Mouse (Mus musculus): ENCODE data around the gene Arpc2.
"Not testable (repeated sequence)": the region's sequence is repeated elsewhere in the genome, so short reads cannot be mapped to it uniquely, and the experiment has no call there.

Arpc2 gene

DNA sequence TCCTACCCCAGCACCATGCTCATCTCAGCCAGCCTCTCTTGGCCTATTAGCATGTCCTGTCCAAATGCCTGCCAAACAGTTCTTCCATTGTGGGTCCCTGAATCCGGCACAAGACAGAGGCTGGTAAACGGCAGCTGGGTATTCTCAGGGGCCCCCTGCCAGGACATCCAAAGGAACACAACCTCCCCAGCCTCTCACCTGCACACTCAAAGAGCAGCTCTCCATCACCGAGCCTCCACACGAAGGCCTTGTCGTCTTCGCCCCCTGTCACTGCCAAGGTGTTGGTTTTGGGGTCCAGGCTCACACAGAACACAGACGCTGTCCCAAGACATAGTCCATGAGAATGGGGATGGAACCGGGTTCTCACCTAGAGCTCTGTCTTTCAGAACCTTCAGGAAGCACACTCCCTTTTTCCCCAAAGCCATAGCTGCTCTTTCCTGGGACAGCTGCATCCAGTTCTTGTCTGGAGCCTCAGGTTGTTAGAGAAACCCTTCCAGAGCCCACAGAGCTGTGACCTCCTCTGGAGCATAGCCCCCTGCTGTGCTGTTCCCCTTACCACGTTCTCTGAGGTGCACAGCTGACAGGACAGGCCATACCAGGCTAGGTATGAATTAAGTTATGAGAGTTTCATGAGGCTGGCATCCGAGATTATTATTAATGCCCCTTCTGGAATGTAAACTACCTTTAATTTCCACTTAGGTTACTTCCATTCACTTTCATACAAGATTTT, 47.2 kb downstream of the Arpc2 start:
- no peak for DNase-seq (ENCODE audit: low read depth, low spot score)

- no peak for DNase-seq (ENCODE audit: low read depth, low spot score)
Observed at GRCm38 (mm10) chr1:74283686-74284463, 48.0 kb downstream of the Arpc2 start.

- DNase-seq (ENCODE audit: low read depth, low spot score), result peak; percentile 99
Observed at GRCm38 (mm10) chr1:74284543-74285160, 48.8 kb downstream of the Arpc2 start, which contains the start of the genes Aamp and Pnkd. Gene Aamp (minus strand): TSS chr1:74284738. Gene Pnkd (plus strand): TSS chr1:74284930.

GRCm38 (mm10) chr1:74285212-74286010, 49.5 kb downstream of the Arpc2 start:
- DNase-seq (ENCODE audit: low read depth, low spot score), result no peak

GRCm38 (mm10) chr1:74286869-74287607, 51.2 kb downstream of the Arpc2 start:
- DNase-seq (ENCODE audit: low read depth, low spot score), result not testable (repeated sequence)

DNA sequence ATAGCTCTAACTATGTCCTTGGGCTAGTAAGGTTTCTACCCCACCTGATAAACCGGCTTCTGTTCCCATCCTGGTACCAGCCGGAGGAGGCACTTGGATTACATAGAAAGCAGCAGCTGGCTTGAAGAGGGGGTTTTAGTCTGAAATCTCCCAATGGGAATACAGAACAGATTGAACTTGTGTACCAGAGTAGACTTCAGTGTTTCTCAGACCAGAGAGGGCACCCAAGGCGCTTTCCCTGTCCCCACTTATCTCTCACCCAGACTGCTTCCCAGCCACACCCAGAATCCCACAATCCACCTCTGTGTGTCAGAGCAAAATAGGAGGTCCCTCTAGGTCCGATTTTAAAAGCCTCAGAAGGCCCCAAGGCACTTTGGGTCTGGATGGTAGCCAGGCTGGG, 52.4 kb downstream of the Arpc2 start:
- no peak for DNase-seq (ENCODE audit: low read depth, low spot score)

- no peak for DNase-seq (ENCODE audit: low read depth, low spot score)
Observed at GRCm38 (mm10) chr1:74289248-74289647, 53.4 kb downstream of the Arpc2 start.

DNA sequence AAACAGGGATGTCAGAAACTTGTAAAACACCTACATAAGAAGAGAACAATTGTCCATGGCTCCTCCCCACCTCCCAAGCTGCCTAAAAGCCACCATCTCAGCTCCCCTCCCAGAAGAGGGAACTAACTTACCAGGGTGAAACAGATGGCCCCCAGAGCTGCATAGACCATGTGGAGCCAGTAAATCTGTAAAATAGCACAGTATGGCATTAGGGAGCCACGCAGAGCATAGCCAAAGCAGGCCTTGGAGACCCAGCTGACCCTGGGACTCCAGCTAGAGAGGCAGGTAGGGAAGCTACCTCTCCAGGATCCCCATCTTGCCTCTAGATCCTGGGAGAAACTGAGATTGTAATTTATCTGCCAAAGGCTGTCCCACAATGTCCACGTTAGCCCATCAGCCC, 53.9 kb downstream of the Arpc2 start:
- DNase-seq (ENCODE audit: low read depth, low spot score), result no peak

GRCm38 (mm10) chr1:74290141-74290540, 54.3 kb downstream of the Arpc2 start:
- no peak for DNase-seq (ENCODE audit: low read depth, low spot score)

GRCm38 (mm10) chr1:74292331-74293020, 56.6 kb downstream of the Arpc2 start:
- no peak for DNase-seq (ENCODE audit: low read depth, low spot score)

GRCm38 (mm10) chr1:74293306-74293960, 57.5 kb downstream of the Arpc2 start:
- DNase-seq (ENCODE audit: low read depth, low spot score), result no peak

DNA sequence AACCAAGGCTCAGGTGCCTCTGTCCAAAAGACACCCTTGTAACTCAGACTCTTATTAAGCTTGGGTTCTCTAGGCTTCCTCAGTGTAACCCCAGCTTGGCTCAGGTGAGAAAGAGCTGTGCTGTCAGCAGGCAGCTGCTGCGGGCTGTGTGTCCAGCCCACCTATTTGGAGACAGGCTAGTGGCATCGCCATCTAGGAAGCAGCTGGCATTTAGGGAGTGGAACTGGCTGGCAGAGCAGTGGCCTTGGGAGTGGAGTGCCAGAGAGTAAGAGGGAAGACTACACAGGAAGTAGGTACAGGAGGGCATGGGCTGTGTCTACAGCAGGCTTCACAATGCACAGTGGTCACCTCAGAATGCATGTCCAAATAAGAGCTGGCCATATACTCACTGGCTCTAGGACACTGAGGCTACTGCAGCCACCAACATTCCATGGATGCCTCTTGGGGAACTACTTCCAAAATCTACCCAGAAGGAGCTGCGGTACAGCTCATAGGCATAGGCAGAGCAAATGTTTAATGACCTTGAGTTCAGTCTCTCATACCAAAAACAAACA, 58.3 kb downstream of the Arpc2 start:
- DNase-seq (ENCODE audit: low read depth, low spot score), result no peak

- DNase-seq (ENCODE audit: low read depth, low spot score), result no peak
Observed at GRCm38 (mm10) chr1:74294733-74295455, 59.0 kb downstream of the Arpc2 start.

DNA sequence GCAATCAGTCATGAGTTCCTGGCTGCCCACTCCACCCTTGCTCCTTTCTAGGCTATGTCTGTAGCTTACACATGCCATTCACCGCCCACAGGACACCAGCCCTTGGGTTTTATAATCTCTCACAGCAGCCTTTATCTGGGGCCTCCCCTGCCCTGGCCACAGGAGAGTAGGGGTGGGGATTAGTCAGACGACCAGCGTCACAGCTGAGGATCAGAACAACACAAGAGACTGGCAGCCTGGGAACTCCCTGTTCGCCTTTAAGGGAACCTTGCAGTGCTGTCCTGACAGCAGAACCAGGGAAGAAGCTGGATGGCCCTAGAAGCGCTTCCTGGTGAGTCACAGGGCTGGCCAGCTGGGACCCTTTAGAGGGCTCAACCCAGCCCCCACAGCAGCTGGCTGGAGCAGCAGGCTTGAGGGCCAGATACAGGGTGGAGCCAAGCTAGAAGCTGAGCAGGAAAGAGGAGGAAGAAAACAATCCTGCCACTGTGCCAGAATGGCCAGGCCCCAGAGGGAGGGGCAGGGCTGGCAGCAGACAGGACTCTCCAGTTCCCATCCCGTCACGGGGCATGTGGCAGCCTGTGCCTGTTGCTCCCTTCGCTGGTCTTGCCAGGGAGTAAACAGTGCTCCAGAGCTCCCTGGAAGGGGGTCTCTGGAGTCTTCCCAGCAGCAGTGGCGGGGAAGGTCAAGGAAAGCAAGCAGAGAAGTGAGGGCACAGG, 59.7 kb downstream of the Arpc2 start:
- DNase-seq (ENCODE audit: low read depth, low spot score), result peak; percentile 68

GRCm38 (mm10) chr1:74296477-74296876, 60.6 kb downstream of the Arpc2 start:
- no peak for DNase-seq (ENCODE audit: low read depth, low spot score)

- DNase-seq (ENCODE audit: low read depth, low spot score), result no peak
Observed at GRCm38 (mm10) chr1:74297269-74297668, 61.4 kb downstream of the Arpc2 start.

- no peak for DNase-seq (ENCODE audit: low read depth, low spot score)
Observed at GRCm38 (mm10) chr1:74298157-74298750, 62.4 kb downstream of the Arpc2 start.

DNA sequence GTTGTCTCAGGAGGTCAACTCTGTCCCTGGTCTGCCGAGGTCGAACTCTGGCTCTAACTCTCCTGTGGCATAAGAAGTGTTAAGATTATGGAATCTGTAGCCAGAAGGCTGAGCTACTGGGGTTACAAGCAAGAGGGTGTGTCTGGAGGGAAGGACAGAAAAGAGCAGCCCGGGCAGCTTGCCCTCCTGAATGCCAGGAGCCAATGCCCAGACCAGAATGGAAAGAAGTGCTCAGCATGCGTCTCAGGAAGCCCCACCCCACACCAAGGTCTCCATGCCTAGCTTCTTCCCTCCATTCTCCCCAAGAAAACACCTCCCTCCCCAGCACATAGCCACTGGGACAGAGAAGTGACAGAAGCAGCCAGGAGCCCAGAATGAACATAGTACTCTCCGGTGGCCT, 63.1 kb downstream of the Arpc2 start:
- DNase-seq (ENCODE audit: low read depth, low spot score), result no peak

Measured in retina, adult 2 months (tissue).